Mouse (Mus musculus) skeletal muscle tissue, adult 2 months (tissue): ENCODE results near the gene Lars2.

Experiments
- DNase-seq: peaks from one replicate; pipeline ENCODE4 v3.0.0-alpha.2; 2012; ENCODE audit warnings: low read depth, low spot score

The Lars2 gene

GRCm38 (mm10) chr9:123506270-123507146 is 139.8 kb downstream of the Lars2 start:
- DNase-seq: no peak

- no peak for DNase-seq
Observed at GRCm38 (mm10) chr9:123507380-123507779, 140.7 kb downstream of the Lars2 start.

- no peak for DNase-seq
Observed at GRCm38 (mm10) chr9:123508986-123509385, 142.3 kb downstream of the Lars2 start.

GRCm38 (mm10) chr9:123509638-123510604 is 143.2 kb downstream of the Lars2 start:
- DNase-seq: no peak

- DNase-seq: no peak
Observed at GRCm38 (mm10) chr9:123510926-123511325, 144.2 kb downstream of the Lars2 start.
